Mouse (Mus musculus) hindbrain, embryonic 10.5 days (tissue): ENCODE measurements around the gene Coro1b. TPM values are rescaled to one million over a fixed set of nuclear protein-coding genes. Genes with fewer than 3 reads are reported as not detected.

ENCODE experiments used
- DNase-seq: peaks from one replicate; pipeline ENCODE4 v3.0.0-alpha.2; 2017; ENCODE audit warnings: low spot score
- H3K27ac ChIP-seq: fragments of 300-500 bp; sonication (generic); 2 replicates; pipeline ENCODE4 v1.5.1; 2016; ENCODE audit warnings: mild to moderate bottlenecking, moderate library complexity
- H3K27me3 ChIP-seq: fragments of 300-500 bp; sonication (generic); 2 replicates; pipeline ENCODE4 v1.6.1; 2016; ENCODE audit warnings: mild to moderate bottlenecking; ENCODE audit not compliant: poor library complexity, insufficient read depth, severe bottlenecking
- H3K36me3 ChIP-seq: fragments of 300-500 bp; sonication (generic); 2 replicates; pipeline ENCODE4 v1.6.1; 2016; ENCODE audit warnings: mild to moderate bottlenecking, moderate library complexity
- H3K4me1 ChIP-seq: fragments of 300-500 bp; sonication (generic); replicated peaks from 2 replicates; pipeline ENCODE4 v1.6.1; 2016; ENCODE audit warnings: mild to moderate bottlenecking
- H3K4me3 ChIP-seq: fragments of 300-500 bp; sonication (generic); 2 replicates; pipeline ENCODE4 v1.5.1; 2016; ENCODE audit warnings: mild to moderate bottlenecking, moderate library complexity
- H3K9me3 ChIP-seq: fragments of 300-500 bp; sonication (generic); 2 replicates; pipeline ENCODE4 v1.6.1; 2016; ENCODE audit warnings: mild to moderate bottlenecking, moderate library complexity
- WGBS: fragments of 180-500 bp; shearing (Covaris S2); methylation state at CpG from one replicate; pipeline ENCODE4 v1.1.7; 2016; 5-methylcytosine and 5-hydroxymethylcytosine counted together
- polyA plus RNA-seq: library from polyadenylated mRNA; unstranded; fragments of >200 nt; fragmentation: Nextera tagmentation; extraction: Ambion mirVana; gene quantifications from 2 replicates; pipeline ENCODE4 v1.2.1, GENCODE M21; 2016

Coro1b gene
- polyA plus RNA-seq, 1 experiment from 2014 or later, result 156 TPM

DNA sequence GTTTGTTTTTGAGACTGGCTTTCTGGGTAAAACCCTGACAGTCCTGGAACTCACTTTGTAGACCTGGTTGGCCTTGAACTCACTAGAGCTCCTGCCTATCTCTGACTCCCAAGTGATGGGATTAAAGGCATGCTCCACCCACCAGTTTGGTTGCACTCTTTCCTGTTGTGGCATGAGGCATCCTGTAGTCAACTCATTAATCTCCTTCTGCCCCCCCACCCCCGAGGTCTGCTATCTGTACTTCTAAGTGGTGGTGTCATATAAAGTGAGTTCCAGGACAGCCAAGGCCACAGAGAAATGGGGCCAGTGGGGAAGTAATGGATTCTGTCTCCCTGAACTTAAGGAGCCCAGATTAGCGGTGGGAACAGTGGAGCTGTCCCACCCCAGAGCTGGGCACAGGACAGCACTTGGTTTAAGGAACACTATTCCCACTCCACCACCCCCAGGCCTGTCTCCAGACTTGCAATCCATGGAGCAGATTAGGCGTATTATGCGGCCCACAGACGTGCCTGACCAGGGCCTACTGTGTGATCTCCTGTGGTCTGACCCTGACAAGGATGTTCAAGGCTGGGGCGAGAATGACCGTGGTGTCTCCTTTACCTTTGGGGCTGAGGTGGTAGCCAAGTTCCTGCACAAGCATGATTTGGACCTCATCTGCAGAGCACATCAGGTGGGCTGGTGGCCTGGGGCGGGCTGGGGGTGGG, 45.8 kb downstream of the Coro1b start:
- H3K4me1 ChIP-seq, result peaks cover 43% of the 10 kb centered on the region
- H3K9me3 ChIP-seq, result no peaks in the 10 kb centered on the region
- no peaks in the 10 kb centered on the region for H3K27me3 ChIP-seq
- no peak for DNase-seq
- 90% methylated on average over 8 of the region's 8 CpGs for WGBS
- peak overlapping the region; percentile 95 for H3K4me3 ChIP-seq
- H3K27ac ChIP-seq, result no peak overlapping the region
- H3K36me3 ChIP-seq, result peaks cover 63% of the 10 kb centered on the region

DNA sequence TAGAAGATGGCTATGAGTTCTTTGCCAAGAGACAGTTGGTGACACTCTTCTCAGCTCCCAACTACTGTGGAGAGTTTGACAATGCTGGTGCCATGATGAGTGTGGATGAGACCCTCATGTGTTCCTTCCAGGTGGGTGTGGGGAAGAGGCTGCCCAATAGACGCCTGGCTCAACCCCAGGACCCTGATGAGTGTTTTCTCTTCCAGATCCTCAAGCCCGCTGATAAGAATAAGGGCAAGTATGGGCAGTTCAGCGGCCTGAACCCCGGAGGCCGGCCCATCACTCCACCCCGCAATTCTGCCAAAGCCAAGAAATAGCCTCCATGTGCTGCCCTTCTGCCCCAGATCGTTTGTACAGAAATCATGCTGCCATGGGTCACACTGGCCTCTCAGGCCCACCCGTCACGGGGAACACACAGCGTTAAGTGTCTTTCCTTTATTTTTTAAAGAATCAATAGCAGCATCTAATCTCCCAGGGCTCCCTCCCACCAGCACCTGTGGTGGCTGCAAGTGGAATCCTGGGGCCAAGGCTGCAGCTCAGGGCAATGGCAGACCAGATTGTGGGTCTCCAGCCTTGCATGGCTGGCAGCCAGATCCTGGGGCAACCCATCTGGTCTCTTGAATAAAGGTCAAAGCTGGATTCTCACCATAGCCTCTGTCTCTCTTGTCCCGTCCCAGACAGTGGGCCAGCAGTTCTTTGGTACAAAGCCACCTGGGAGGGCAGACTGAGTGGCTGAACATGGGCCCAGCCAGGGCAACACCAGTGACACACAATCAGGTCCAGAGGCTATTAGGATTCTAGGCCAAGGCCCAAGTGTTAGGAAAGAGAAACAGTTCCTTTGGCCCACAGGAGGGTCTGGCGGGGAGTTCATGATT, 46.6 kb downstream of the Coro1b start:
- Histone ChIP-seq H3K4me3 (no peak overlapping the region), H3K27ac (no peak overlapping the region), H3K36me3 (peaks cover 72% of the 10 kb centered on the region), H3K9me3 (no peaks in the 10 kb centered on the region), H3K4me1 (peaks cover 50% of the 10 kb centered on the region), H3K27me3 (no peaks in the 10 kb centered on the region)
- WGBS, result 84% methylated on average over 12 of the region's 12 CpGs
- DNase-seq, result no peak

DNA sequence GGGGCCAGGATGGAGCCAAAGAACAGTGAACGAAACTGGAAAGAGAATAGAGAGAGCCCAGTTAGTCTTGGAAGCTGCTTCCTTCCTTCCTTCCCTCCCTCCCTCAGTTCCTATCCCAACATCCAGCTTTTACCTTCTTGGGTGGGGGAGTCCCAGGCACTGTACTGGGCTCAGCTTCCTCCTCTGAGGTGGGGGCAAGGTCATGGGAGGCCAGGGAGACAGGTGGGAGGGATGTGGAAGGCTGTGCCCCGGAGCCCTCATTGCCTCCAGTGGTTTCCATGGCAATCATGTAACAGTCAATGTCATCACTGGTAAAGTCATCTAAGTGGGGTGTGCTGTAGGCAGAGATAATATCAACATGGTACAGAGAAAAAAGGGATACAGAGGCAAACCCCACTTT, 47.6 kb downstream of the Coro1b start:
- H3K4me1 ChIP-seq, result peaks cover 54% of the 10 kb centered on the region
- WGBS, result 86% methylated on average over 2 of the region's 2 CpGs
- H3K36me3 ChIP-seq, result peaks cover 78% of the 10 kb centered on the region
- no peak for DNase-seq
- H3K9me3 ChIP-seq, result no peaks in the 10 kb centered on the region
- no peak overlapping the region for H3K27ac ChIP-seq
- H3K4me3 ChIP-seq, result no peak overlapping the region
- H3K27me3 ChIP-seq, result no peaks in the 10 kb centered on the region

DNA sequence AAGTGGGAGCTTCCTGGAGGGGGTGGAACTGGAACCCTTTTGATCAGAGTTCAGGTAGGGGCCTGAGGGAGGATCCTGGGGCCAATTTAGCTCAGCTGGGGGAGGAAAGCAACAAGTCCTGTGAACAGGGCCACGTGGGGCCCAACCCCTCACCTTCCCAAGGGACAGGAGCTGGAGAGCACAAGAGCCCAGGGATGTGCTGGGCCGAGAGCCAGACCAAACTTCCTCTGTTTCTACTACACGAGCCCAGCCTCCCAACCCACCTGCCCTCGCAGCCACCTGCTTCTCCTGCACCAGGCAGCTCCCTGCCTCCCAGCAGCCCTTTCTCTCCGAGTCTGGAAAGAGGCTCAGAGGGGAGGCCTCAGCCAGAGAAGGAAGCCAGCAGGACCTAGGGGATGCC, 48.1 kb downstream of the Coro1b start:
- Histone ChIP-seq H3K27ac (no peak overlapping the region), H3K36me3 (peaks cover 78% of the 10 kb centered on the region), H3K4me1 (peaks cover 50% of the 10 kb centered on the region), H3K4me3 (no peak overlapping the region), H3K9me3 (no peaks in the 10 kb centered on the region), H3K27me3 (no peaks in the 10 kb centered on the region)
- 60% methylated on average over 5 of the region's 5 CpGs for WGBS
- no peak for DNase-seq

DNA sequence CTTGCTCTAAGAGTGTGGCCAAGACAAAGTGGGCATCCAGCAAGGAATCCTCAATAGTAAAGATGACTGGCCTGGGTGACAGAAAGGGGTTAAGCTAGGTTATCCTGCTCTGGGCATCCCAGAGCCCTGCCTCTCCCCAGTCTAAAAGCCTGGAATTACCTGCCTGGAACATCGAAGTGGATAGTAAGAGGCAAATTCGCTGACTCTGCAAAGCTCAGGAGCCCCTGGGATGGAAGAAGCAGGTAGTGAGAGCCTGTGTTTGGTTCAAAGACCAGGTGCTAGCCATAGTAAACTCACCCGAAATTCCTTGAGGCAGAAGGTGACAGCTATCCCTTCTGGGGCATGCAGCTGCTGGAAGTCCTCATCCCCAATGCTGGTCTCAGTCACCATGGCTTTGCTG, 48.8 kb downstream of the Coro1b start:
- H3K27me3 ChIP-seq, result no peaks in the 10 kb centered on the region
- no peak overlapping the region for H3K27ac ChIP-seq
- no peak for DNase-seq
- H3K36me3 ChIP-seq, result peaks cover 78% of the 10 kb centered on the region
- no peak overlapping the region for H3K4me3 ChIP-seq
- peaks cover 51% of the 10 kb centered on the region for H3K4me1 ChIP-seq
- 73% methylated on average over 3 of the region's 3 CpGs for WGBS
- no peaks in the 10 kb centered on the region for H3K9me3 ChIP-seq

DNA sequence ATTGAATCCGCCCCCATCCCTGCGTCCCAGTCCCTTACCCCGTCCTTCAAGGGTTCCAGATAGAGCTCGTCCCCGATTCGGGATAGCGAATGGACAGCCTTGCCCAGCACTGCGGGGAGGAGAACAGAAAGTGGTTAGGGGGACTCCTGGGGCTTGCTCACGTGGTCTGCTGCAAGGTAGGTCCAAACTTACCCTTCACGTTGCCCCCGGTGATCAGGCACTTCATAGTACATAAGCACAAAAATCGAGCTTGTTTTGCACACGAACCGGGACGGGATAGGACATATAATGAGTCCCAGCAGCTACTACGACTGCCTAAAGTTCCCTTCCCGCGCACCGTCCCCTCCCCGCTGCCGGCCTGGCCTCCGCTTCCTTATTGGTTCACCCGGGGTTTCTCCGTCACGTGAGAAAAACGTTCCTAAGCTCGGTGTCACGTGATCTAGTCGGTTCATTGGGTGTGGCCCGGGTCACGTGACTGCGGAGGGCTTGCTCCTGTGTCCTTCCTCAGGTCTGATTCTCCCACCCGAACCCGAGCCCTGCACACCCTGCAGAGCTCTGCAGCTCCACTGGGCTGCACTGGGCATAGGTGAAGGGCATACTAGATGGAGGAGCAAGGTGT, 53.0 kb downstream of the Coro1b start, which contains the start of gene Rad9a:
TSS of gene Rad9a (minus strand) at position 372 of the 619 bp plus-strand sequence.
- Histone ChIP-seq H3K4me3 (peak within 1 kb of the TSS; percentile 67), H3K27ac (peak within 1 kb of the TSS; percentile 89)

DNA sequence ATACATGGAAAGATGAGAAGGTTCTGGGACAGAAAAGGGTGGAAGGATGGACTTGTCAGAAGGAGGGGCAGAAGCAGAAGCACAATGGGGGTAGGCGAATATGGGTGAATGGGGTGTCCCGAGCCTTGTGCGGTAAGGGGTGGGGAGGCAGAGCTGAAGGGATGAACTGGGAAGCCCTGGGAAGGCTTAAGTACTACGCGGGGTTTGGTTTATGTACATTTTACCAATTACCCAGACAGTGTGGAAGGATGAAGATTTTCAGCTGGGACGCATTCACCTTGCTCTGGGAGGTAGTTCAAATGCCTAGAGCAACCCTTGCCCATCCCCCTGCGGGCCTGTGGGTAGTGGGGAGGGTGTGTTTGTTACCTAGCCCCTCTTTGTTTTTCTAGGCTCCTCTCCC, 53.7 kb downstream of the Coro1b start:
- Histone ChIP-seq H3K36me3 (peaks cover 35% of the 10 kb centered on the region), H3K27ac (peak overlapping the region; percentile 89), H3K4me1 (peaks cover 37% of the 10 kb centered on the region), H3K27me3 (peaks cover 27% of the 10 kb centered on the region), H3K9me3 (no peaks in the 10 kb centered on the region), H3K4me3 (peak overlapping the region; percentile 67)
- WGBS, result 28% methylated on average over 7 of the region's 7 CpGs
- DNase-seq, result no peak

More for the DNA sequence above, 53.0 kb downstream of the Coro1b start, which contains the start of gene Rad9a:
- under 1% methylated on average over 34 of the region's 34 CpGs for WGBS
- H3K9me3 ChIP-seq, result no peaks in the 10 kb centered on the region
- peaks cover 42% of the 10 kb centered on the region for H3K36me3 ChIP-seq
- H3K27me3 ChIP-seq, result peaks cover 22% of the 10 kb centered on the region
- peaks cover 36% of the 10 kb centered on the region for H3K4me1 ChIP-seq
- DNase-seq, result peak; percentile 96

DNA sequence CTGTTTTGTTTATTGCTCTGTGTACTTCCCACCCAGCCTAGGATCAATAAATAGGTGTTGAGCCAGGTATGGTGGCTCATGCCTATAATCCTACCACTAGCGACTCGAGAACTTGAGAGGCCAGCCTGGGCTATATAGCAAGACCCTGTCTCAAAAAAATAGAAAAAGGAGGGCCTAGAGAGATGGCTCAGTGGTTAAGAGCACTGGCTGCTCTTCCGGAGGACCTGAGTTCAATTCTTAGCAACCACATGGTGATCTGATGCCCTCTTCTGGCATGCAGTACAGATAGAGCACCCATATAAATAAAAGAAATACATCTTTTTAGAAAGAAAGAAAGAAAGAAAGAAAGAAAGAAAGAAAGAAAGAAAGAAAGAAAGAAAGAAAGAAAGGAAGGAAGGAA, 54.7 kb downstream of the Coro1b start:
- H3K36me3 ChIP-seq, result peaks cover 25% of the 10 kb centered on the region
- H3K27ac ChIP-seq, result no peak overlapping the region
- peaks cover 30% of the 10 kb centered on the region for H3K27me3 ChIP-seq
- H3K4me3 ChIP-seq, result 0 out of 2 replicates have a peak overlapping the region, but pooled peaks have one; percentile 67
- peaks cover 37% of the 10 kb centered on the region for H3K4me1 ChIP-seq
- DNase-seq, result no peak
- WGBS, result 68% methylated on average over 3 of the region's 3 CpGs
- H3K9me3 ChIP-seq, result no peaks in the 10 kb centered on the region

Other genes starting within 250 kb of the Coro1b start
- 21.6 and 21.9 TPM in 2 replicates for gene Tcirg1, start 241.5 kb upstream of the Coro1b start, polyA plus RNA-seq
- gene Ndufs8, start 235.8 kb upstream of the Coro1b start, polyA plus RNA-seq, result 241 and 279 TPM in 2 replicates
- gene Aldh3b1, start 218.8 kb upstream of the Coro1b start, polyA plus RNA-seq, result 0.71 and 0.81 TPM in 2 replicates
- gene Unc93b1, start 213.4 kb upstream of the Coro1b start, polyA plus RNA-seq, result 6.3 and 8.8 TPM in 2 replicates
- gene Aldh3b3, start 190.0 kb upstream of the Coro1b start, polyA plus RNA-seq, result not detected in 2 replicates
- gene Aldh3b2, start 176.3 kb upstream of the Coro1b start, polyA plus RNA-seq, result 0.91 and 2.0 TPM in 2 replicates
- gene Acy3, start 162.0 kb upstream of the Coro1b start, polyA plus RNA-seq, result 2.6 and 2.9 TPM in 2 replicates
- 0.88 and 2.6 TPM in 2 replicates for gene Tbx10, start 155.9 kb upstream of the Coro1b start, polyA plus RNA-seq
- gene Nudt8, start 148.0 kb upstream of the Coro1b start, polyA plus RNA-seq, result 20.1 and 22.6 TPM in 2 replicates
- 3.0 and 3.1 TPM in 2 replicates for gene Gm49405, start 148.0 kb upstream of the Coro1b start, polyA plus RNA-seq
- 3.0 and 3.8 TPM in 2 replicates for gene Doc2g, start 145.3 kb upstream of the Coro1b start, polyA plus RNA-seq
- gene Ndufv1, start 135.8 kb upstream of the Coro1b start, polyA plus RNA-seq, result 196 and 198 TPM in 2 replicates
- 442 and 460 TPM in 2 replicates for gene Gstp1, start 110.6 kb upstream of the Coro1b start, polyA plus RNA-seq
- gene Gstp2, start 102.6 kb upstream of the Coro1b start, polyA plus RNA-seq, result 1.3 and 2.1 TPM in 2 replicates
- not detected in 2 replicates for gene Gstp3, start 89.0 kb upstream of the Coro1b start, polyA plus RNA-seq
- gene Cabp2, start 67.0 kb upstream of the Coro1b start, polyA plus RNA-seq, result not detected in 2 replicates
- 90.5 and 93.3 TPM in 2 replicates for gene Cdk2ap2, start 51.4 kb upstream of the Coro1b start, polyA plus RNA-seq
- gene Pitpnm1, start 48.6 kb upstream of the Coro1b start, polyA plus RNA-seq, result 8.5 and 19.9 TPM in 2 replicates
- 65.8 and 73.9 TPM in 2 replicates for gene Aip, start 22.8 kb upstream of the Coro1b start, polyA plus RNA-seq
- gene Gpr152, start 8.8 kb upstream of the Coro1b start, polyA plus RNA-seq, result not detected in 2 replicates
- gene Cabp4, start 4.6 kb upstream of the Coro1b start, polyA plus RNA-seq, result 0.12 TPM in 1 of 2 replicates, not detected in the other
- 0.51 and 0.76 TPM in 2 replicates for gene Ptprcap, start 5.0 kb downstream of the Coro1b start, polyA plus RNA-seq
- 65.4 and 77.0 TPM in 2 replicates for gene Rps6kb2, start 14.7 kb downstream of the Coro1b start, polyA plus RNA-seq
- gene Carns1, start 26.9 kb downstream of the Coro1b start, polyA plus RNA-seq, result 3.5 and 3.9 TPM in 2 replicates
- 0.85 and 1.2 TPM in 2 replicates for gene Tbc1d10c, start 42.7 kb downstream of the Coro1b start, polyA plus RNA-seq
- gene Ppp1ca, start 43.4 kb downstream of the Coro1b start, polyA plus RNA-seq, result 1,005 and 1,038 TPM in 2 replicates
- gene Rad9a, start 53.0 kb downstream of the Coro1b start, polyA plus RNA-seq, result 53.0 and 53.9 TPM in 2 replicates
- 0.87 and 1.2 TPM in 2 replicates for gene Clcf1, start 65.6 kb downstream of the Coro1b start, polyA plus RNA-seq
- not detected in 2 replicates for gene AC109138.7, start 65.7 kb downstream of the Coro1b start, polyA plus RNA-seq
- 17.5 and 19.7 TPM in 2 replicates for gene Pold4, start 83.3 kb downstream of the Coro1b start, polyA plus RNA-seq
- 4.0 and 5.9 TPM in 2 replicates for gene Ssh3, start 120.6 kb downstream of the Coro1b start, polyA plus RNA-seq
- gene Ankrd13d, start 134.5 kb downstream of the Coro1b start, polyA plus RNA-seq, result 9.9 and 14.4 TPM in 2 replicates
- gene Grk2, start 157.6 kb downstream of the Coro1b start, polyA plus RNA-seq, result 14.8 and 16.7 TPM in 2 replicates
- gene Kdm2a, start 249.7 kb downstream of the Coro1b start, polyA plus RNA-seq, result 51.6 and 53.9 TPM in 2 replicates